ENCODE assay signal across 23 mouse cellular contexts in genomic region chr7:137038946-137039320, GRCm38 (mm10).
A peak's percentile ranks its signal among the peaks of the same experiment; 100 is the strongest.
DNase-seq lines count a peak whose midpoint lies in the region; ATAC-seq and TF ChIP-seq lines count a peak whose summit lies in the region.
"Had no signal": no experiment of that assay in that cellular context is flagged by ENCODE, and none has a peak within 500 bp of the region (broad histone marks: within the 10 kb centered on the region; RNA-seq: fewer than 3 reads in every experiment).

No protein-coding gene starts in this region.

- no peaks in the 10 kb centered on the region for H3K36me3 ChIP-seq in hindbrain, embryonic 10.5 days
- no peaks in the 10 kb centered on the region for H3K36me3 ChIP-seq in hindbrain, embryonic 11.5 days (ENCODE audit: control insufficient read depth, insufficient read depth, low read length)
- no peaks in the 10 kb centered on the region for H3K36me3 ChIP-seq in neural tube, embryonic 13.5 days
- H3K36me3 ChIP-seq in neural tube, embryonic 15.5 days = no peaks in the 10 kb centered on the region
- no peaks in the 10 kb centered on the region for H3K36me3 ChIP-seq in hindbrain, postnatal 0 days (ENCODE audit: insufficient read depth, low read length)
- H3K36me3 ChIP-seq: embryonic facial prominence, embryonic 10.5 days; forebrain, embryonic 12.5 days; heart, embryonic 13.5 days; limb, embryonic 15.5 days had no signal

- DNase-seq in hindbrain, embryonic 10.5 days (ENCODE audit: low spot score) = no peak
- DNase-seq in hindbrain, embryonic 11.5 days (ENCODE audit: low spot score) = no peak
- DNase-seq in hindbrain, postnatal 0 days (ENCODE audit: low spot score) = peak; percentile 44
- no peak for DNase-seq in thymus, postnatal 25 days
- DNase-seq: adrenal gland, postnatal 25 days; gastrocnemius, postnatal 10 days; heart, adult 18-20 months; kidney, adult 2 months; kidney, postnatal 10 days; layer of hippocampus, postnatal 36 days; lung, postnatal 36 days; right cerebral cortex, postnatal 4 days; thymus, postnatal 14 days had no signal

- no peak overlapping the region for H3K4me3 ChIP-seq in hindbrain, embryonic 10.5 days
- no peak overlapping the region for H3K4me3 ChIP-seq in hindbrain, embryonic 11.5 days (ENCODE audit: low read depth, low read length)
- H3K4me3 ChIP-seq in neural tube, embryonic 13.5 days = no peak overlapping the region
- H3K4me3 ChIP-seq in neural tube, embryonic 15.5 days (replicated peaks) = no peak overlapping the region
- no peak overlapping the region for H3K4me3 ChIP-seq in hindbrain, postnatal 0 days (ENCODE audit: low read length)
- H3K4me3 ChIP-seq: embryonic facial prominence, embryonic 10.5 days; forebrain, embryonic 12.5 days; heart, embryonic 13.5 days; layer of hippocampus, adult 2 months; limb, embryonic 15.5 days had no signal

- H3K27me3 ChIP-seq in hindbrain, embryonic 10.5 days (ENCODE audit: insufficient read depth, poor library complexity, severe bottlenecking) = 0 out of 2 replicates have a peak, but pooled peaks cover 4% of the 10 kb centered on the region
- H3K27me3 ChIP-seq in hindbrain, embryonic 11.5 days (ENCODE audit: control insufficient read depth, insufficient read depth, low read length) = no peaks in the 10 kb centered on the region
- H3K27me3 ChIP-seq in neural tube, embryonic 13.5 days = no peaks in the 10 kb centered on the region
- no peaks in the 10 kb centered on the region for H3K27me3 ChIP-seq in neural tube, embryonic 15.5 days (replicated peaks)
- H3K27me3 ChIP-seq in hindbrain, postnatal 0 days (ENCODE audit: insufficient read depth, low read length) = no peaks in the 10 kb centered on the region
- H3K27me3 ChIP-seq: CH12.LX had no signal

- H3K4me1 ChIP-seq in hindbrain, embryonic 10.5 days (replicated peaks) = peaks cover 34% of the 10 kb centered on the region
- peaks cover 8% of the 10 kb centered on the region; the same call in 1 of the 2 replicates for H3K4me1 ChIP-seq in hindbrain, embryonic 11.5 days (replicated peaks; ENCODE audit: control insufficient read depth, insufficient read depth, low read length)
- peaks cover 44% of the 10 kb centered on the region for H3K4me1 ChIP-seq in neural tube, embryonic 13.5 days (replicated peaks)
- H3K4me1 ChIP-seq in neural tube, embryonic 15.5 days = peaks cover 22% of the 10 kb centered on the region
- H3K4me1 ChIP-seq in hindbrain, postnatal 0 days (ENCODE audit: insufficient read depth, low read length) = peaks cover 9% of the 10 kb centered on the region

- no peak overlapping the region for H3K4me2 ChIP-seq in hindbrain, embryonic 11.5 days (replicated peaks; ENCODE audit: low read depth, low read length)
- H3K4me2 ChIP-seq in neural tube, embryonic 13.5 days = no peak overlapping the region
- H3K4me2 ChIP-seq in neural tube, embryonic 15.5 days = no peak overlapping the region
- no peak overlapping the region for H3K4me2 ChIP-seq in hindbrain, postnatal 0 days (ENCODE audit: low read depth, low read length)
- H3K4me2 ChIP-seq: forebrain, embryonic 12.5 days; heart, embryonic 13.5 days; limb, embryonic 15.5 days had no signal

- H3K27ac ChIP-seq in hindbrain, embryonic 10.5 days = peak overlapping the region; percentile 67
- no peak overlapping the region for H3K27ac ChIP-seq in hindbrain, embryonic 11.5 days (ENCODE audit: low read depth, low read length)
- peak overlapping the region; percentile 1; the same call in 1 of the 2 replicates for H3K27ac ChIP-seq in neural tube, embryonic 13.5 days (replicated peaks)
- H3K27ac ChIP-seq in neural tube, embryonic 15.5 days (replicated peaks) = no peak overlapping the region
- no peak overlapping the region for H3K27ac ChIP-seq in hindbrain, postnatal 0 days
- H3K27ac ChIP-seq: embryonic facial prominence, embryonic 10.5 days; forebrain, embryonic 12.5 days; heart, embryonic 13.5 days; layer of hippocampus, adult 2 months; limb, embryonic 15.5 days had no signal

- ATAC-seq in hindbrain, embryonic 11.5 days (ENCODE audit: low FRiP score) = no peak
- no peak for ATAC-seq in neural tube, embryonic 13.5 days (ENCODE audit: low read depth)
- no peak for ATAC-seq in neural tube, embryonic 15.5 days (ENCODE audit: low FRiP score)
- 0 out of 2 replicates have a peak, but pooled peaks have one; percentile 24 for ATAC-seq in hindbrain, postnatal 0 days
- no peak for ATAC-seq in frontal cortex, adult (ENCODE audit: low TSS enrichment)
- ATAC-seq: inflammation-experienced regulatory T-cells, adult 6 months had no signal

- TF ChIP-seq CTCF in hindbrain, postnatal 0 days (IDR thresholded peaks at IDR 0.05; ENCODE audit: low read depth) = no peak

- no peak overlapping the region for H3K9ac ChIP-seq in hindbrain, embryonic 11.5 days (ENCODE audit: low read depth, low read length)
- H3K9ac ChIP-seq in neural tube, embryonic 13.5 days = no peak overlapping the region
- no peak overlapping the region for H3K9ac ChIP-seq in neural tube, embryonic 15.5 days (replicated peaks)
- H3K9ac ChIP-seq in hindbrain, postnatal 0 days (replicated peaks; ENCODE audit: low read length) = no peak overlapping the region
- H3K9ac ChIP-seq: forebrain, embryonic 12.5 days; heart, embryonic 13.5 days; limb, embryonic 15.5 days had no signal

- 0 out of 2 replicates have a peak, but pooled peaks cover 2% of the 10 kb centered on the region for H3K9me3 ChIP-seq in hindbrain, embryonic 10.5 days
- H3K9me3 ChIP-seq in hindbrain, embryonic 11.5 days (ENCODE audit: control insufficient read depth, low read length) = no peaks in the 10 kb centered on the region
- no peaks in the 10 kb centered on the region for H3K9me3 ChIP-seq in neural tube, embryonic 13.5 days
- no peaks in the 10 kb centered on the region for H3K9me3 ChIP-seq in neural tube, embryonic 15.5 days (replicated peaks)
- no peaks in the 10 kb centered on the region for H3K9me3 ChIP-seq in hindbrain, postnatal 0 days (ENCODE audit: low read length)
- H3K9me3 ChIP-seq: embryonic facial prominence, embryonic 10.5 days; forebrain, embryonic 12.5 days; limb, embryonic 15.5 days had no signal

- 53% methylated on average over 7 of the region's 7 CpGs for WGBS in hindbrain, embryonic 10.5 days
- 49% methylated on average over 7 of the region's 7 CpGs for WGBS in hindbrain, embryonic 11.5 days
- WGBS in neural tube, embryonic 13.5 days = 47% methylated on average over 7 of the region's 7 CpGs
- WGBS in neural tube, embryonic 15.5 days = 34% methylated on average over 7 of the region's 7 CpGs
- 31% methylated on average over 7 of the region's 7 CpGs for WGBS in hindbrain, postnatal 0 days

Comparison
In these comparisons a context has a peak if more than half of its experiments do, and no peak if none do; other contexts are left out.
1. H3K27ac ChIP-seq: peak in hindbrain, embryonic 10.5 days (single experiment) and neural tube, embryonic 13.5 days (single experiment); none in hindbrain, embryonic 11.5 days (single experiment), neural tube, embryonic 15.5 days (single experiment) and hindbrain, postnatal 0 days (single experiment).